Mouse (Mus musculus) neural tube, embryonic 14.5 days (tissue): ENCODE data around the gene AW551984. TPM values are rescaled to one million over a fixed set of nuclear protein-coding genes. Genes with fewer than 3 reads are reported as not detected.

ENCODE experiments used
- ATAC-seq: fragments of 200-750 bp; cut with Nextera tagmentation; 2 replicates; pipeline ENCODE4 v1.8.0; 2017; ENCODE audit warnings: low read depth, mild to moderate bottlenecking, moderate TSS enrichment, moderate library complexity
- H3K27ac ChIP-seq: fragments of 300-500 bp; sonication (generic); 2 replicates; pipeline ENCODE4 v1.5.1; 2014; ENCODE audit warnings: low read depth, mild to moderate bottlenecking, control low read depth, low read length, moderate library complexity, mixed read lengths
- H3K27me3 ChIP-seq: fragments of 300-500 bp; sonication (generic); 2 replicates; pipeline ENCODE4 v1.6.1; 2014; ENCODE audit warnings: low read length; ENCODE audit not compliant: control insufficient read depth, insufficient read depth
- H3K36me3 ChIP-seq: fragments of 300-500 bp; sonication (generic); 2 replicates; pipeline ENCODE4 v1.6.1; 2014; ENCODE audit warnings: low read length, mixed read lengths; ENCODE audit not compliant: control insufficient read depth, insufficient read depth
- H3K4me1 ChIP-seq: fragments of 300-500 bp; sonication (generic); 2 replicates; pipeline ENCODE4 v1.6.1; 2014; ENCODE audit warnings: low read length; ENCODE audit not compliant: control insufficient read depth, insufficient read depth
- H3K4me2 ChIP-seq: fragments of 300-500 bp; sonication (generic); 2 replicates; pipeline ENCODE4 v1.6.1; 2014; ENCODE audit warnings: mild to moderate bottlenecking, low read depth, low read length, control low read depth
- H3K4me3 ChIP-seq: fragments of 300-500 bp; sonication (generic); 2 replicates; pipeline ENCODE4 v1.5.1; 2014; ENCODE audit warnings: low read depth, low read length, control low read depth, mixed read lengths
- H3K9ac ChIP-seq: fragments of 300-500 bp; sonication (generic); replicated peaks from 2 replicates; pipeline ENCODE4 v1.6.1; 2014; ENCODE audit warnings: low read depth, mild to moderate bottlenecking, control low read depth, low read length, mixed read lengths
- H3K9me3 ChIP-seq: fragments of 300-500 bp; sonication (generic); 2 replicates; pipeline ENCODE4 v1.6.1; 2016; ENCODE audit warnings: low read length; ENCODE audit not compliant: control insufficient read depth
- WGBS: fragments of 180-500 bp; shearing (Covaris S2); extraction: QIAGEN DNeasy Blood & Tissue Kit; methylation state at CpG from one replicate; pipeline ENCODE4 v1.1.7; 2014; 5-methylcytosine and 5-hydroxymethylcytosine counted together
- polyA plus RNA-seq: library from polyadenylated mRNA; unstranded; fragments of >200 nt; fragmentation: Nextera tagmentation; extraction: Ambion mirVana; gene quantifications from 2 replicates; pipeline ENCODE4 v1.2.1, GENCODE M21; 2014

Gene AW551984
- 141 and 199 TPM in 2 replicates for polyA plus RNA-seq

DNA sequence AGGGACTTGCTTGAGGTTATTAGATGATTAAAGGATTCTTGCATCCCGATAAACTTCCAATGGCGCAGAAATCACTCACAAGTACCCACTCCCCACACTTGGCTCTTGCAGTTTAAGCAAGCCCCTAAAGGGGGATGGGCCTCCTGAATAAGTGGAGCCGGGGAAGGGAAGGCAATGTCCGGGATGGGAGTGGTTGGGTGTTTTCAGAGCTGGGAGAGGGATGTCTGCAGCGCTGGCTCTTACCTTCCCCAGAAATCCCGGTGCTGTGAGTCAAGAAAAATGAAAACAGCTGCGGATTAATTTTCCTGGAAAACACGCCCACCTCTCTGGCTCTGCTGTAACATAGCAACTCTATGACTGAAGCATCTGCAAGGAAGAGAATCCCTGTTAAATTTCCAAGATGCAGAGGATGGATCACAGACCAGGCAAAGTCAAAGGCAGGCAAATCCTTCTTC is at the start of gene AW551984:
AW551984 (minus strand) TSS at position 405 of the 455 bp plus-strand sequence.
- H3K9me3 ChIP-seq: no peaks in the 10 kb centered on the region
- 0% methylated on average over 8 of the region's 8 CpGs for WGBS
- peak within 1 kb of the TSS; percentile 21; the same call in 1 of the 2 replicates for H3K9ac ChIP-seq
- peak within 1 kb of the TSS; percentile 34 for H3K4me3 ChIP-seq
- H3K36me3 ChIP-seq: no peaks in the 10 kb centered on the region
- peak; percentile 36 for ATAC-seq
- H3K4me2 ChIP-seq: peak within 1 kb of the TSS; percentile 65
- H3K27ac ChIP-seq: peak within 1 kb of the TSS; percentile 41; the same call in 1 of the 2 replicates
- H3K4me1 ChIP-seq: no peaks in the 10 kb centered on the region; the same call in 1 of the 2 replicates
- no peaks in the 10 kb centered on the region for H3K27me3 ChIP-seq

DNA sequence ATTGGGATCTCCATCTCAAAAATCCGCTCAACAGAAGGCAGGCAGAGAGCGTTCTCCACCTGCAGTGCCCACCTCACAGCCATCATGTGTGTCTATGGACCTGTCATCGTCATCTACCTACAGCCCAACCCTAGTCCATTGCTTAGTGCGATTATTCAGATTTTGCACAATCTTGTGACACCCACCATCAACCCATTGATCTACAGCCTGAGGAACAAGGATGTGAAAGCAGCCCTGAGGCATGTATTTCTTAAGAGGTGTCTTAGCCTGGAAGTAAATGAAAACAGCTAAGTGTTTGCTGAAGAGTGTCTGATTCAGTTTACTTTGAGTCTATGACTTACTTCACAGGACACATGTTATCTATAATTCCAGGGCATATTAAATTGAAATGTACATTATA is 43.2 kb upstream of the AW551984 start:
- no peak overlapping the region for H3K4me3 ChIP-seq
- no peak overlapping the region for H3K27ac ChIP-seq
- no peaks in the 10 kb centered on the region for H3K27me3 ChIP-seq
- ATAC-seq: no peak
- no peaks in the 10 kb centered on the region for H3K9me3 ChIP-seq
- H3K4me2 ChIP-seq: no peak overlapping the region
- no peak overlapping the region for H3K9ac ChIP-seq
- H3K36me3 ChIP-seq: no peaks in the 10 kb centered on the region
- no peaks in the 10 kb centered on the region for H3K4me1 ChIP-seq
- WGBS: 91% methylated on average over 4 of the region's 4 CpGs

DNA sequence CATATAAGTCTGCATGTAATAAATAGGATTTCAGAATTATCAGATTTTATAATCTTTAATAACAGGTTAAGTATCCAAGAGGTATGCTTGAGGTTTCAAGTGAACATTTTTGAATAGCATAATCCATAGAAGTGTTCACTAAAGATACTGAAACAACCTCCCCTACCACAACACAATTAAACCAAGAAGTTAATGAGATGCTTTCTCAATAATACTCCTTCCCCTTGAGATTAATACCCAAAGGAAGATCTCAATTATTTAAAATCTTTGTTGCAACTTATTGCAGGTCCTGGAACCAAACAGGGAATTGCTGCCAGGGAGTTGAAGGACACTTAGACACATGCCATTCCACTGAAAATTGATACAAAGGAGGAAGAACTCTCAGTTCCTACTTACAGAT is 40.6 kb upstream of the AW551984 start, which contains the start of gene Olfr961:
Olfr961 (plus strand) TSS at position 301 of the 400 bp plus-strand sequence.
- no peak within 1 kb of the TSS for H3K27ac ChIP-seq
- H3K4me2 ChIP-seq: no peak within 1 kb of the TSS
- ATAC-seq: no peak
- no peaks in the 10 kb centered on the region for H3K27me3 ChIP-seq
- H3K36me3 ChIP-seq: no peaks in the 10 kb centered on the region
- H3K9me3 ChIP-seq: no peaks in the 10 kb centered on the region
- no peak within 1 kb of the TSS for H3K9ac ChIP-seq
- no peak within 1 kb of the TSS for H3K4me3 ChIP-seq
- no peaks in the 10 kb centered on the region for H3K4me1 ChIP-seq

DNA sequence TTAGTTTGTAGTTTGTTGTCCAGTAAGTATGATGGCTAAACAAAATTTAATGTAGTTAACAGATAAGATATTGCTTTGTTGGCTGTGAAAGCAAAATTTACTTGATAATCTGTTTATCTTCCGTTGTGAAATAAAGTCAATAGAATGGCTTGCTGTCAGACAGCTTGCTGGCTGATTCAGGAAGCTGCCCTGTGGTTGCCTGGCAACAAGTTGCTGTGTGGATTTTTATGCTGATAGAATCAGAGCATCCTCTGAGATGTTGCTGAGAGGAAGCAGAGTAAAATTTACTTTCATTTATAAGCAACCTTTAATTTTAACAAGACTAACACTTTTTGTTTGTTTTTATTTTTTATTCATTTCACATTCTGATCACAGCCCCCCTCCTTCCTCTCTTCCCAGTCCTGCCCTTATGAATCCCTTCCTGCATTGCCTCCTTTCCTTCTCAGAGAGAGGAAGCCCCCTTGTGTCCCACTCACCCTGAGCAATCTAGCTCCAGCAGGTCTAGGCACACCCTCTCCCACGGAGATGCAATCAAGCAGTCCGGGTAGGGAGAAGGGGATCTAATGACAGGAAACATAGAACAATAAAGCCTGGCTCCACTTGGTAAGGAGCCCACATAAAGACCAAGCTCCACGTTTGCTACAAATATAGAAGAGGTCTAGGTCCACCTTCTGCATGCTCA is 29.9 kb upstream of the AW551984 start:
- no peak overlapping the region for H3K4me2 ChIP-seq
- 22% methylated on average over 4 of the region's 4 CpGs for WGBS
- ATAC-seq: peak; percentile 63; the same call in 1 of the 2 replicates
- no peaks in the 10 kb centered on the region for H3K9me3 ChIP-seq
- H3K9ac ChIP-seq: no peak overlapping the region
- no peaks in the 10 kb centered on the region for H3K27me3 ChIP-seq
- no peak overlapping the region for H3K27ac ChIP-seq
- no peaks in the 10 kb centered on the region for H3K36me3 ChIP-seq
- H3K4me3 ChIP-seq: no peak overlapping the region
- H3K4me1 ChIP-seq: no peaks in the 10 kb centered on the region

DNA sequence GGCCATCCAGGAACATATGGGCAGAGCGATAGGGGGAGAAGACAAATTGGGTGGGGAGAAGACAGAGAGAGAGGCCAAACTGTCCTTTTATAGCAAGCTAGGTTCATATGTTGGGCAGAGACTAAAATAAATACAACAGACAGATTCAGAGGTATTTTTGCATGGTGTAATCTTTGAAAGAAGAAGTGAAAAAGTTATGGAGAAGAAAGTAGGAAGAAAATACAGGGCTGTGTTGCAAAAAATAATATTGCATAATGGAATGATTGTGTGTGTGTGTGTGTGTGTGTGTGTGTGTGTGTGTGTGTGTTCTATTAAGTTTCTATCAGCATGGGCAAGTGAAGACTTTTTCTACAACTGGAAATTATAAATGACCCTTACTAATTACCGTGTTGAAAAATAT is 24.9 kb upstream of the AW551984 start:
- Histone ChIP-seq H3K9me3 (no peaks in the 10 kb centered on the region), H3K4me3 (no peak overlapping the region), H3K4me1 (no peaks in the 10 kb centered on the region), H3K36me3 (no peaks in the 10 kb centered on the region), H3K4me2 (no peak overlapping the region), H3K9ac (no peak overlapping the region), H3K27ac (no peak overlapping the region), H3K27me3 (no peaks in the 10 kb centered on the region)
- WGBS: 89% methylated on average over 2 of the region's 2 CpGs
- ATAC-seq: no peak

DNA sequence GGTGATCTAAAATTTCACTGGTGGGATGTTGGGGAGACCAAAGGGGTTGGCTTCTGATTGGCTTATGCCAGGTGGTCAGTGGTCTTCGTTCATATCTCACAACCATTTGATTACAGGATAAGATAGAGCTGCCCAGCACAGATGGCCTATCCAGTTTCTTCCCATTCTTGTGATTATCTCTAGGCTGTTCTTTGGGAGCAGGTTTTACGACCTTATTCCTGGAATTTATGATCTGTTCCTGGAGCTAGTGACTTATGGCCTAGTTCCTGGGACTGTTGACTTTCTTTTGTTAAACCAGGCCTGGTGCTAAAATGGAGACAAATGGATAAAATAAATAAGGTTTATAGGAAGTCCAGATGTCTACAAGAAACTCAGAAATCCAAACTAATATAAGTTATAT is 20.5 kb upstream of the AW551984 start:
- no peak overlapping the region for H3K9ac ChIP-seq
- H3K4me2 ChIP-seq: no peak overlapping the region
- no peak overlapping the region for H3K4me3 ChIP-seq
- no peaks in the 10 kb centered on the region for H3K4me1 ChIP-seq
- WGBS: 61% methylated on average over 2 of the region's 2 CpGs
- no peak for ATAC-seq
- no peaks in the 10 kb centered on the region for H3K27me3 ChIP-seq
- H3K36me3 ChIP-seq: no peaks in the 10 kb centered on the region
- no peak overlapping the region for H3K27ac ChIP-seq
- H3K9me3 ChIP-seq: no peaks in the 10 kb centered on the region

DNA sequence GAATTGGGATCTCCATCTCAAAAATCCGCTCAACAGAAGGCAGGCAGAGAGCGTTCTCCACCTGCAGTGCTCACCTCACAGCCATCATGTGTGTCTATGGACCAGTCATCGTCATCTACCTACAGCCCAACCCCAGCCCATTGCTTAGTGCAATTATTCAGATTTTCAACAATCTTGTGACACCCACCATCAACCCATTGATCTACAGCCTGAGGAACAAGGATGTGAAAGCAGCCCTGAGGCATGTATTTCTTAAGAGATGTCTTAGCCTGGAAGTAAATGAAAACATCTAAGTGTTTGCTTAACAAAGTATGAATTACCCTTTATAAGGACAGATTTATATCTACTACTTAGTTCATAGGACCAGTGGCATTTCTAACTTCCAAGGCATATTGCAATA is 19.6 kb upstream of the AW551984 start:
- Histone ChIP-seq H3K27ac (no peak overlapping the region), H3K4me3 (no peak overlapping the region), H3K36me3 (no peaks in the 10 kb centered on the region), H3K9me3 (no peaks in the 10 kb centered on the region), H3K27me3 (no peaks in the 10 kb centered on the region), H3K4me1 (no peaks in the 10 kb centered on the region), H3K4me2 (no peak overlapping the region), H3K9ac (no peak overlapping the region)
- no peak for ATAC-seq
- 93% methylated on average over 3 of the region's 3 CpGs for WGBS

DNA sequence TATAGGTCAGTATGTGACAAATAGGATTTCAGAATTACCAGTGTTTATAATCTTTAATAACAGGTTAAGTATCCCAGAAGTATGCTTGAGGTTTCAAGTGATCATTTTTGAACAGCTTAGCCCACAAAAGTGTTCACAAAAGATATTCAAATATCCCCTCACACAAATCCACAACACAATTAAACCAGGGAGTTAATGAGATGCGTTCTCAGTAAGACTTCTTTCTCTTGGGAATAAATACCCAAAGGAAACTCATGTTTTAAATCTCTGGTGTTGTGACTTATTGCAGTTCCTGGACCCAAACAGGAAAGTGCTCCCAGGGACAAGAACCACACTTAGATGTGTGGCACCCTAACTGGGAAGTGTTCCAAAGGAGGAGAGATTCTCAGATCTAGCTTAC is 16.9 kb upstream of the AW551984 start, which contains the start of gene Olfr960:
Olfr960 (plus strand) TSS at position 301 of the 400 bp plus-strand sequence.
- Histone ChIP-seq H3K4me3 (no peak within 1 kb of the TSS), H3K9ac (no peak within 1 kb of the TSS), H3K27ac (no peak within 1 kb of the TSS), H3K27me3 (no peaks in the 10 kb centered on the region), H3K4me2 (no peak within 1 kb of the TSS), H3K36me3 (no peaks in the 10 kb centered on the region), H3K9me3 (no peaks in the 10 kb centered on the region), H3K4me1 (no peaks in the 10 kb centered on the region)
- no peak for ATAC-seq
- WGBS: 76% methylated on average over 1 of the region's 1 CpGs

DNA sequence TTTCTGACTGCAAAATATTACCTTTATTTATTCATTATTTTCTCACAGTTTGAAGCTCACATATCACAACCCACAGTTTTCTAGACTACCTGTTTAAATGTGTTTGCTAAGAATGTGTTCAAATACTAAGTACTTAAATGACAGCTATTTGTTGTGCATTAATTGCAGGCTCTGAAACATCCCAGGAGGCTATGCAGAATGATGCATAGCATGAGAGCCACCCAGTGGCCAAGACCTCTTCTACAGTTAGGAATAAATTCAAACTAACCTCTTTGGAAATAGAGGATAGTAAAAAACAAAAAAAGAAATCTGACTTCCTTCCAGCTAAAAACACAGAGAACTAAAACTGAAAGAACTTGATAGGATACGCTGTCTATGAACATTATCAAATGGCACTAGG is 7.8 kb upstream of the AW551984 start:
- WGBS: 66% methylated on average over 1 of the region's 1 CpGs
- Histone ChIP-seq H3K27ac (no peak overlapping the region), H3K9ac (no peak overlapping the region), H3K36me3 (no peaks in the 10 kb centered on the region), H3K27me3 (no peaks in the 10 kb centered on the region), H3K4me2 (no peak overlapping the region), H3K4me3 (no peak overlapping the region), H3K9me3 (no peaks in the 10 kb centered on the region), H3K4me1 (no peaks in the 10 kb centered on the region)
- ATAC-seq: peak; percentile 46; the same call in 1 of the 2 replicates
